Mouse (Mus musculus): ENCODE results near the gene Wnk1. TPM values are rescaled to one million over a fixed set of nuclear protein-coding genes. Genes with fewer than 3 reads are reported as not detected.

Gene Wnk1
- total and polyA plus RNA-seq, 3 experiments, result 31.6 to 735 (median 104) TPM

GRCm38 (mm10) chr6:120047705-120048292 lies 9.3 kb upstream of the Wnk1 start:
- Histone ChIP-seq H3K36me3 (ENCODE audit: control insufficient read depth in 1 of 2, insufficient read depth in 2 of 2, low read length in 2 of 2) (peaks cover 0 to 6% of the 10 kb centered on the region in 2 experiments; a peak in 2 of 4 replicates), H3K79me2 (ENCODE audit: control insufficient read depth, insufficient read depth, low read length, poor library complexity) (no peaks in the 10 kb centered on the region), H3K9ac (ENCODE audit: control insufficient read depth, low read depth, low read length, poor library complexity, severe bottlenecking) (no peak overlapping the region), H3K4me1 (ENCODE audit: control insufficient read depth in 1 of 2, insufficient read depth in 2 of 2, low read length in 2 of 2) (peaks cover 0 to 2% of the 10 kb centered on the region in 2 experiments; a peak in 1 of 4 replicates), H3K4me3 (ENCODE audit: control insufficient read depth in 1 of 2, insufficient read depth in 1 of 2, low read depth in 2 of 2, low read length in 2 of 2) (peak overlapping the region in 1 of 2 experiments; percentile 24; a peak in 2 of 4 replicates), H3K27ac (ENCODE audit: control insufficient read depth, low read depth, low read length) (no peak overlapping the region), H3K9me3 (replicated peaks; ENCODE audit: insufficient read depth, low read length) (no peaks in the 10 kb centered on the region), H3K27me3 (ENCODE audit: control insufficient read depth in 1 of 2, insufficient read depth in 2 of 2, low read length in 2 of 2) (no peaks in the 10 kb centered on the region)
- no peak for DNase-seq (ENCODE audit: low read depth, low spot score)
- no peak for TF ChIP-seq USF1 (IDR thresholded peaks at IDR 0.05; ENCODE audit: low read depth, low read length)
- TF ChIP-seq MYC (IDR thresholded peaks at IDR 0.05; ENCODE audit: low read depth, low read length), result no peak
- TF ChIP-seq UBTF (IDR thresholded peaks at IDR 0.05; ENCODE audit: borderline replicate concordance, insufficient read depth, low read depth, low read length), result no peak
- no peak for TF ChIP-seq RCOR1 (IDR thresholded peaks at IDR 0.05; ENCODE audit: low read depth, low read length)
- TF ChIP-seq SIN3A (IDR thresholded peaks at IDR 0.05; ENCODE audit: low read length), result 0 out of 2 replicates have a peak, but pooled peaks have one; percentile 41
- TF ChIP-seq POLR2A (IDR thresholded peaks at IDR 0.05; ENCODE audit: control insufficient read depth in 1 of 2, insufficient read depth in 1 of 2, low read depth in 1 of 2, low read length in 2 of 2, poor library complexity in 1 of 2), result no peak
- TF ChIP-seq CHD1 (IDR thresholded peaks at IDR 0.05; ENCODE audit: low read depth, low read length), result no peak
- TF ChIP-seq KAT2A (conservative IDR thresholded peaks at IDR 0.05; ENCODE audit: low read depth, low read length), result no peak
- TF ChIP-seq ZNF384 (IDR thresholded peaks at IDR 0.05; ENCODE audit: low read depth, low read length), result peak; percentile 94
- no peak for TF ChIP-seq USF2 (IDR thresholded peaks at IDR 0.05; ENCODE audit: borderline replicate concordance in 1 of 2, insufficient read depth in 1 of 2, low read depth in 1 of 2, low read length in 2 of 2)
- no peak for TF ChIP-seq ZMIZ1 (IDR thresholded peaks at IDR 0.05; ENCODE audit: low read depth, low read length)
- TF ChIP-seq JUND (IDR thresholded peaks at IDR 0.05; ENCODE audit: low read depth, low read length), result no peak
- no peak for TF ChIP-seq HCFC1 (IDR thresholded peaks at IDR 0.05; ENCODE audit: low read depth, low read length)
- TF ChIP-seq GATA1 (IDR thresholded peaks at IDR 0.05; ENCODE audit: low read depth, low read length), result peak; percentile 56; the same call in 1 of the 2 replicates
- no peak for TF ChIP-seq GABPA (IDR thresholded peaks at IDR 0.05; ENCODE audit: low read depth, low read length)
- no peak for TF ChIP-seq TBP (IDR thresholded peaks at IDR 0.05; ENCODE audit: low read depth, low read length)
- no peak for TF ChIP-seq MYB (IDR thresholded peaks at IDR 0.05; ENCODE audit: low read depth, low read length)
- TF ChIP-seq MAZ (IDR thresholded peaks at IDR 0.05; ENCODE audit: low read depth, low read length), result no peak
- peak in 1 of 2 experiments; percentile 32; a peak in 2 of 4 replicates for TF ChIP-seq EP300 (IDR thresholded peaks at IDR 0.05; ENCODE audit: low read depth in 1 of 2, low read length in 2 of 2)
- TF ChIP-seq POLR2AphosphoS2 (IDR thresholded peaks at IDR 0.05; ENCODE audit: low read length), result no peak
- TF ChIP-seq ELF1 (IDR thresholded peaks at IDR 0.05; ENCODE audit: low read depth, low read length), result no peak
- peak; percentile 66 for TF ChIP-seq ETS1 (IDR thresholded peaks at IDR 0.05; ENCODE audit: low read depth, low read length)
- no peak for TF ChIP-seq MAX (IDR thresholded peaks at IDR 0.05; ENCODE audit: low read length)
- no peak for TF ChIP-seq BHLHE40 (IDR thresholded peaks at IDR 0.05; ENCODE audit: borderline replicate concordance, low read depth, low read length)
